Mouse (Mus musculus) hindbrain, embryonic 13.5 days (tissue): ENCODE measurements at regions not wholly inside any gene's neighbourhood (a gene's known extent, or its start where the extent isn't known, plus 50 kb on each side); places are given as distances from the start of the nearest gene placed in this dataset.

Experiments
- ATAC-seq: fragments of 200-750 bp; cut with Nextera tagmentation; 2 replicates; pipeline ENCODE4 v1.8.0; 2017; ENCODE audit warnings: moderate TSS enrichment; ENCODE audit not compliant: low FRiP score
- H3K27ac ChIP-seq: fragments of 300-500 bp; sonication (generic); 2 replicates; pipeline ENCODE4 v1.5.1; 2015; ENCODE audit warnings: inconsistent platforms, mild to moderate bottlenecking, moderate library complexity
- H3K27me3 ChIP-seq: fragments of 300-500 bp; sonication (generic); 2 replicates; pipeline ENCODE4 v1.6.1; 2015; ENCODE audit warnings: mild to moderate bottlenecking, inconsistent platforms
- H3K36me3 ChIP-seq: fragments of 300-500 bp; sonication (generic); 2 replicates; pipeline ENCODE4 v1.6.1; 2015; ENCODE audit warnings: mild to moderate bottlenecking, inconsistent platforms
- H3K4me1 ChIP-seq: fragments of 300-500 bp; sonication (generic); replicated peaks from 2 replicates; pipeline ENCODE4 v1.6.1; 2015; ENCODE audit warnings: inconsistent platforms
- H3K4me2 ChIP-seq: fragments of 300-500 bp; sonication (generic); 2 replicates; pipeline ENCODE4 v1.6.1; 2015; ENCODE audit warnings: inconsistent platforms, mild to moderate bottlenecking, moderate library complexity
- H3K4me3 ChIP-seq: fragments of 300-500 bp; sonication (generic); 2 replicates; pipeline ENCODE4 v1.5.1; 2015; ENCODE audit warnings: mild to moderate bottlenecking, inconsistent platforms
- H3K9ac ChIP-seq: fragments of 300-500 bp; sonication (generic); 2 replicates; pipeline ENCODE4 v1.6.1; 2015; ENCODE audit warnings: mild to moderate bottlenecking, inconsistent platforms
- H3K9me3 ChIP-seq: fragments of 300-500 bp; sonication (generic); 2 replicates; pipeline ENCODE4 v1.6.1; 2016; ENCODE audit warnings: inconsistent platforms
- WGBS: fragments of 180-500 bp; shearing (Covaris S2); methylation state at CpG from one replicate; pipeline ENCODE4 v1.1.7; 2015; 5-methylcytosine and 5-hydroxymethylcytosine counted together

- no peak overlapping the region for H3K4me3 ChIP-seq
- WGBS: 46% methylated on average over 1 of the region's 1 CpGs
- H3K9ac ChIP-seq: no peak overlapping the region
- no peak overlapping the region for H3K4me2 ChIP-seq
- no peak overlapping the region for H3K27ac ChIP-seq
- no peaks in the 10 kb centered on the region for H3K9me3 ChIP-seq
- no peak for ATAC-seq
- H3K4me1 ChIP-seq: no peaks in the 10 kb centered on the region
- H3K27me3 ChIP-seq: no peaks in the 10 kb centered on the region
- no peaks in the 10 kb centered on the region for H3K36me3 ChIP-seq
These were observed 253.5 kb upstream of the Atp2b1 start for GRCm38 (mm10) chr10:98660747-98661146.

DNA sequence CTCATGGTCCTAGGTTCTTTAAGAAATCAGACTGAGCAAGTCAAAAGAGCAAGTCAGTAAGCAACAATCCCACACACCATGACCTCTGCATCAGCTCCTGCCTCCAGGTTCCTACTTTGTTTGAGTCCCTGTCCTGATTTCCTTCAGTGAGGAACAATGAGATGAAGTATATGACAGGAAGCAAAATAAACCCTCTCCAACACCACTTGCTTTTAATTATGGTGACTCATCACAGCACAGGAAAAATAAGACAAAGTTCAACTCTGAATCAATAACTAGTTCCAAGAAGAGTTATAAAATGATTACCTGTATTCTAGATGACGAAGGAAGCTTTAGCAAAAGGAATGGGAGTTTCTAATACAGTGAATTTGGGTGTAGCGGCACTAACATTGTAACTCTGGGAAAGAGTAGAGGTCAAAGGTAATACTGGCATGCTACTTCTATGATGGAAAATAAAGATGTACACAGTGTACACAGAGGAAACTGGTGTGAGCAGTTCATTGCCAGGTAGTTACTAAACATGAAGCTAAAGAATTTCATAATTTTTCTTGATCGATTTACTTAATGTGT lies 248.2 kb upstream of the Atp2b1 start:
- H3K4me2 ChIP-seq: no peak overlapping the region
- ATAC-seq: no peak
- H3K4me1 ChIP-seq: no peaks in the 10 kb centered on the region
- H3K4me3 ChIP-seq: no peak overlapping the region
- H3K27ac ChIP-seq: no peak overlapping the region
- no peak overlapping the region for H3K9ac ChIP-seq
- H3K27me3 ChIP-seq: no peaks in the 10 kb centered on the region
- no peaks in the 10 kb centered on the region for H3K9me3 ChIP-seq
- no peaks in the 10 kb centered on the region for H3K36me3 ChIP-seq
- WGBS: 96% methylated on average over 3 of the region's 3 CpGs

GRCm38 (mm10) chr10:98667728-98668127 lies 246.5 kb upstream of the Atp2b1 start:
- Histone ChIP-seq H3K9ac (no peak overlapping the region), H3K4me2 (no peak overlapping the region), H3K27me3 (no peaks in the 10 kb centered on the region), H3K4me1 (no peaks in the 10 kb centered on the region), H3K9me3 (no peaks in the 10 kb centered on the region), H3K27ac (no peak overlapping the region), H3K4me3 (no peak overlapping the region), H3K36me3 (no peaks in the 10 kb centered on the region)
- ATAC-seq: no peak
- 86% methylated on average over 1 of the region's 1 CpGs for WGBS

DNA sequence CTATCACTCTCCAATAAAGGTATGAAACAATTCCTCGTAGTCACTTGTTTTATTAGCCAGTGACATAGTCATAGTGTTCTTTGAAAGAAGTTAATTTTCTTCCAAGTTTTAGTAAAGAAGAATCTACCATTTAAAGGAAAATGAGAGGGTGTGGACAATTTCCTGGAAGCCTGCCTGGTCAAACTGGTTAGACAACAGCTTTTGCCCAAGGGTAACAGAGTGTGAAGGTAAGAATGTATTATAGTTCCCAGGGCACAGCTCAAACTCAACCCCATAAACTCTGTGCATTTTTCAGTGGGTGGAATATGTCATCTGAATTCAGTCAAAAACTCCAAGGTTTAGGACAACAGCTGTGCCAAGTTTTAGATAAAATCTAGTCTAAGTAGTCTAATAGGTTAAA lies 240.1 kb upstream of the Atp2b1 start:
- ATAC-seq: no peak
- WGBS: 84% methylated on average over 1 of the region's 1 CpGs

DNA sequence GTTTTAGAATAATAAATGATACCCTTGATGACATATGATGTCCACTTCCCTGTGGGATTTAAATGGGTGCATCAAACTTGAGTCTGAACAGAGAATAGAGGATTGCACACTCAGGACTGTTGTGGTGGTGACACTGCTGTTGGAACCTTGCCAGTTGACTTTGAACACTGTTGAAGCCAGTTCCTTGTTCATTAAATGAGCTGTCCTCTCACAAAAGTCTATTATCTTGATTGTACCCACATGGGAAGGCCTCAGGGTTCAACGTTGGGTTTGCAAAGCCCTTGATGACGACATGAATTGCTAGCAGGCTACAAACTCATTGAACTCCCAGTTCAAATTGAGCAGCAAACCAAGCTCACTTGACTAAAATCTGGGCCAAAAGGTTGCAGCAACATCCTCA lies 237.3 kb upstream of the Atp2b1 start:
- Histone ChIP-seq H3K4me1 (peaks cover 4% of the 10 kb centered on the region; the same call in 1 of the 2 replicates), H3K4me2 (no peak overlapping the region), H3K9me3 (no peaks in the 10 kb centered on the region), H3K36me3 (no peaks in the 10 kb centered on the region), H3K4me3 (no peak overlapping the region), H3K9ac (no peak overlapping the region), H3K27me3 (no peaks in the 10 kb centered on the region), H3K27ac (no peak overlapping the region)
- WGBS: 73% methylated on average over 2 of the region's 2 CpGs
- ATAC-seq: no peak

More for the DNA sequence above, 240.1 kb upstream of the Atp2b1 start:
- H3K27ac ChIP-seq: no peak overlapping the region
- H3K4me3 ChIP-seq: no peak overlapping the region
- H3K9me3 ChIP-seq: no peaks in the 10 kb centered on the region
- H3K4me2 ChIP-seq: no peak overlapping the region
- no peaks in the 10 kb centered on the region for H3K4me1 ChIP-seq
- H3K36me3 ChIP-seq: no peaks in the 10 kb centered on the region
- H3K27me3 ChIP-seq: no peaks in the 10 kb centered on the region
- H3K9ac ChIP-seq: no peak overlapping the region

DNA sequence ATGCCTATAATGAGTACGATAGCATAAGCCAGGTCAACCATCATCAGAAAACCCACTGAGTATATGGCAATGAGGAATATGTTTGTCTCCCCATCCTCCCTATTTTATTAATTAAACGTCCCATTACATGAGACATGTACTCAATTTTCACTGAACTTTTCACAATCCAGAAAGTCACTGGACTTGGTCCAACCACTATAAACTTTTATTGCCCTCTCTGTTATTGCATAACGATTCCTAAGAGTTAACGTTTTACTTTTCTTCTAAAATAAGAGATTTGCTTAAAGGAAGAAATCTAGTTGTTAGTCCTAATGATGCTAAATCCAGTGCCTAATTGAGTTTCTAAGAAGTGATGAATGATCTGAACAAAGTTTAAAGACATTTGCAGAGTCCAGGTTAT lies 236.0 kb upstream of the Atp2b1 start:
- no peak overlapping the region for H3K4me2 ChIP-seq
- H3K4me3 ChIP-seq: no peak overlapping the region
- no peak overlapping the region for H3K27ac ChIP-seq
- H3K27me3 ChIP-seq: no peaks in the 10 kb centered on the region
- no peak overlapping the region for H3K9ac ChIP-seq
- 93% methylated on average over 4 of the region's 4 CpGs for WGBS
- H3K36me3 ChIP-seq: no peaks in the 10 kb centered on the region
- H3K9me3 ChIP-seq: no peaks in the 10 kb centered on the region
- no peak for ATAC-seq
- H3K4me1 ChIP-seq: peaks cover 4% of the 10 kb centered on the region; the same call in 1 of the 2 replicates

DNA sequence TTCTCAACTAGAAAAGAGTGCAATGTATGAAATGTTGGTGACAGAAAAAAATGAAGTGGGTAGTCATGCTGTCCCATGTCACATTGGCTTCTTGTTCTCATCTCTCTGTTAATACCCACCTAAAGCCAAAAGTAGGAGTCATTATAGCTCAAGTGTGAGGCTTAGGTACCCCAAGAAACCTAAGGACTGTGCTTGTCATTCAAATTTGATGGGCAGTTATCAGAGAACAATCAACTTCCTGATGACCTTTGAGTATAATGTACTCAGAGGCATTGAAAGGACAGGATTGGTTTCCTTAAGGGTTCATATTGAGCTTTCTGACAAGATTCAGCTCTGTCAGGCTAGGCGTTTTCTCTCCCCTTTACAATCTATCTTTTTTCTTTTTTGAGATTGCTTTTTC lies 231.8 kb upstream of the Atp2b1 start:
- Histone ChIP-seq H3K27me3 (no peaks in the 10 kb centered on the region), H3K4me1 (peaks cover 4% of the 10 kb centered on the region; the same call in 1 of the 2 replicates), H3K9me3 (no peaks in the 10 kb centered on the region), H3K27ac (no peak overlapping the region), H3K36me3 (no peaks in the 10 kb centered on the region), H3K9ac (no peak overlapping the region), H3K4me2 (no peak overlapping the region), H3K4me3 (no peak overlapping the region)
- WGBS: 91% methylated on average over 1 of the region's 1 CpGs
- no peak for ATAC-seq

DNA sequence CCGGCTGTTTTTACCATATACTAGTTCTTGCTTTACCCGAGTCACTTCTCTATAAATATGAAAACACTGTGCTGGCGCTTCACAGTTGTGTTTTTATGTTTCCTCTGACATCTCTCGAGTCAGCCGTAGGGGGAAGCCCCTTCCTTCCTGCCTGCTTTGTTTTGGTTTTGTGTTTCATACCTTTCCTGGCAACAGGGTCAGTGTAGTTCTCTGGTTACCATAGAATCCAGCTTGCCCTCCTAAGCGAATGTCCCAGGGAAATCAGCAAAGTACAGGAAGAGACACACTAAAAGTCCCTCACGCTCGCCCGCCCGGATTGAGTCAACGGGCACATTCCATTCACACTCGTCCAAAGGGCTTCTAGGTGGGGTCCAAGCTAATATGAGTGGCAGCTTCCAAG lies 230.0 kb upstream of the Atp2b1 start:
- WGBS: 60% methylated on average over 12 of the region's 12 CpGs
- H3K4me3 ChIP-seq: no peak overlapping the region

DNA sequence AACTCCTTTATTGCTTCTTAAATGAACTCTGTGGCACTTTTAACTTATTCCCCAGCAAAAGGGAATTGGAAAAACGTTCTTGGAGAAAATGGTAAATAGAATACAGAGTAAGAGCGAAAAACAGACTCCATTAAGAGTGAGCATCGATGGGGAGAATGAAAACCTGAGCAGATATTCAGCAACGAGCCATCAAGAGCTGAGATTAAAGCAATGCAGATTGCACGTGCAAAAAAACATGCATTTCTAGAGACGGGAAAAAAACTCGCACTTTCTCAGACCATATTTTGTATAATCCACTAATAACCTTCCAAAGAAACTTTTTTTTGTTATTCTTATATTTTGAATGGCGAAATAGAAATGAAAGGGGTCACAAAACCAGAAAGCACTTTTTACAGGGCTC lies 229.5 kb upstream of the Atp2b1 start:
- H3K36me3 ChIP-seq: no peaks in the 10 kb centered on the region
- H3K4me3 ChIP-seq: no peak overlapping the region
- no peak overlapping the region for H3K27ac ChIP-seq
- ATAC-seq: no peak
- H3K9ac ChIP-seq: no peak overlapping the region
- H3K9me3 ChIP-seq: no peaks in the 10 kb centered on the region
- H3K4me1 ChIP-seq: peaks cover 3% of the 10 kb centered on the region; the same call in 1 of the 2 replicates
- WGBS: 80% methylated on average over 8 of the region's 8 CpGs
- H3K4me2 ChIP-seq: no peak overlapping the region
- H3K27me3 ChIP-seq: no peaks in the 10 kb centered on the region

More for the DNA sequence above, 230.0 kb upstream of the Atp2b1 start:
- no peaks in the 10 kb centered on the region for H3K27me3 ChIP-seq
- no peak overlapping the region for H3K27ac ChIP-seq
- no peak for ATAC-seq
- H3K4me1 ChIP-seq: peaks cover 4% of the 10 kb centered on the region; the same call in 1 of the 2 replicates
- H3K9me3 ChIP-seq: no peaks in the 10 kb centered on the region
- H3K9ac ChIP-seq: no peak overlapping the region
- H3K36me3 ChIP-seq: no peaks in the 10 kb centered on the region
- peak overlapping the region; percentile 10; the same call in 1 of the 2 replicates for H3K4me2 ChIP-seq

- H3K27ac ChIP-seq: no peak overlapping the region
- WGBS: 79% methylated on average over 2 of the region's 2 CpGs
- ATAC-seq: no peak
- H3K9me3 ChIP-seq: no peaks in the 10 kb centered on the region
- no peaks in the 10 kb centered on the region for H3K4me1 ChIP-seq
- H3K4me2 ChIP-seq: no peak overlapping the region
- H3K27me3 ChIP-seq: no peaks in the 10 kb centered on the region
- H3K9ac ChIP-seq: no peak overlapping the region
- no peaks in the 10 kb centered on the region for H3K36me3 ChIP-seq
- no peak overlapping the region for H3K4me3 ChIP-seq
These were observed 228.5 kb upstream of the Atp2b1 start for GRCm38 (mm10) chr10:98685739-98686138.

GRCm38 (mm10) chr10:98686370-98686769 lies 227.8 kb upstream of the Atp2b1 start:
- ATAC-seq: no peak
- Histone ChIP-seq H3K27ac (no peak overlapping the region), H3K36me3 (no peaks in the 10 kb centered on the region), H3K4me2 (no peak overlapping the region), H3K4me1 (no peaks in the 10 kb centered on the region), H3K27me3 (no peaks in the 10 kb centered on the region), H3K9me3 (no peaks in the 10 kb centered on the region), H3K4me3 (no peak overlapping the region), H3K9ac (no peak overlapping the region)

GRCm38 (mm10) chr10:98691816-98692215 lies 222.4 kb upstream of the Atp2b1 start:
- Histone ChIP-seq H3K27me3 (no peaks in the 10 kb centered on the region), H3K9me3 (no peaks in the 10 kb centered on the region), H3K4me1 (no peaks in the 10 kb centered on the region), H3K36me3 (no peaks in the 10 kb centered on the region), H3K4me3 (no peak overlapping the region), H3K27ac (no peak overlapping the region), H3K4me2 (no peak overlapping the region), H3K9ac (no peak overlapping the region)
- 95% methylated on average over 5 of the region's 5 CpGs for WGBS
- ATAC-seq: no peak

DNA sequence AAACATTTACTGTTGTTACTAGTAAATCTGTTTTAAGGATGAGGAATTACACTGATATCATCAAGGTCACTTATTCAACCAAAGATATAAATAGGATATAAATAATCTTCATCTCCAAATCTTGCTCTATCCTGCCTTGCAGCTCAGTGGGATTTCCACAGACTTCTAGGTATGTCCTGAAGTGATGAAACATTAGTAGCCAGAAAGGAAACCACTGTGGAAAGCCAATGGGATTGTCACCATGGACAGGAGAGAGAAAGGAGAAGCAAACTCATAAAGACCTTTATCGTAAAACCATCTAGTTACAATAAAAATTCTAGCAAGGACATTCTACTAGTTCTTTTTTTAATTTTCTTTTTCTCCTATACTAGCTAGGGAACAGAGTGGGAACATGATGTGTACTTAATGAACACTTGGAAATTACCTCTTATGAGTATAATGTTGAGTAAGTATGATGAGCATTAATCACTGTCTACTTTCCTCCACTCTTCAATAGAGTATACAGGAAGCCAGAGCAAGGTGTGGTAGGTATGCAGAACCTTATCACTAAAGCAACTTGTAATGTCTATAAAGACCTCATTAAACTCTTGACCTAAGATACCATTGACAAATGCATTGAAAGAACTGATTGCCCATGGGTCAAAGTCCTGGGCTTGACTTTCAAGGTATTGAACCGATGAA lies 219.4 kb upstream of the Atp2b1 start:
- Histone ChIP-seq H3K27ac (no peak overlapping the region), H3K27me3 (no peaks in the 10 kb centered on the region), H3K4me2 (no peak overlapping the region), H3K4me3 (no peak overlapping the region), H3K36me3 (no peaks in the 10 kb centered on the region), H3K9me3 (no peaks in the 10 kb centered on the region), H3K9ac (no peak overlapping the region), H3K4me1 (no peaks in the 10 kb centered on the region)
- 94% methylated on average over 2 of the region's 2 CpGs for WGBS
- ATAC-seq: no peak
